Mouse (Mus musculus) bone marrow macrophage, adult 2 months (primary cell): ENCODE measurements at regions not wholly inside any gene's neighbourhood (a gene's known extent, or its start where the extent isn't known, plus 50 kb on each side); places are given as distances from the start of the nearest gene placed in this dataset.

Experiments used
- CTCF ChIP-seq: IDR thresholded peaks from 2 replicates; pipeline ENCODE4 v1.5.1; 2012; ENCODE audit warnings: low read depth, mild to moderate bottlenecking, low read length, moderate library complexity
- POLR2A ChIP-seq: IDR thresholded peaks from 2 replicates; pipeline ENCODE4 v1.6.1; 2012; ENCODE audit warnings: mild to moderate bottlenecking, low read depth, low read length, borderline replicate concordance

- TF ChIP-seq POLR2A (no peak), CTCF (no peak)
These were observed 341.2 kb upstream of the Gm6657 start for GRCm38 (mm10) chr12:77852595-77853577.
